Mouse (Mus musculus): Measurements from ENCODE around the gene Tspan5. TPM values are rescaled to one million over a fixed set of nuclear protein-coding genes. Genes with fewer than 3 reads are reported as not detected.
A peak's percentile ranks its signal among the peaks of the same experiment; 100 is the strongest.

Gene Tspan5
- total RNA-seq, 2 experiments from 2014 or later = 247 to 286 TPM

GRCm38 (mm10) chr3:138889769-138890295, 147.8 kb downstream of the Tspan5 start:
- intact Hi-C loops (cut with DNase I) = no loop called here
- no peak for DNase-seq (ENCODE audit: low spot score in 2 of 2)

- intact Hi-C loops (cut with DNase I) = no loop called here
- DNase-seq (ENCODE audit: low spot score in 2 of 2) = no peak
Measured at GRCm38 (mm10) chr3:138893520-138893919, 151.5 kb downstream of the Tspan5 start.

GRCm38 (mm10) chr3:138897500-138897899, 155.5 kb downstream of the Tspan5 start:
- intact Hi-C loops (cut with DNase I) = no loop called here
- DNase-seq (ENCODE audit: low spot score in 2 of 2) = no peak

GRCm38 (mm10) chr3:138898055-138898454, 156.1 kb downstream of the Tspan5 start:
- intact Hi-C loops (cut with DNase I) = no loop called here
- DNase-seq (ENCODE audit: low spot score in 2 of 2) = no peak

GRCm38 (mm10) chr3:138900571-138901141, 158.7 kb downstream of the Tspan5 start:
- intact Hi-C loops (cut with DNase I) = loop anchor here (5.0 to 10.0 kb wide), 2 partner anchors 253 to 436 kb away; no protein-coding TSS in a partner anchor
- DNase-seq (ENCODE audit: low spot score in 2 of 2) = peak in 1 of 2 experiments; percentile 60

- intact Hi-C loops (cut with DNase I) = loop anchor here (2.0 to 10.0 kb wide), 2 partner anchors 163 to 441 kb away; partner anchors contain the start of gene Tspan5
Measured at GRCm38 (mm10) chr3:138905678-138906077, 163.7 kb downstream of the Tspan5 start.

GRCm38 (mm10) chr3:138906112-138906880, 164.3 kb downstream of the Tspan5 start:
- DNase-seq (ENCODE audit: low spot score in 2 of 2) = peak; percentile 53 to 61
- intact Hi-C loops (cut with DNase I) = loop anchor here (2.0 to 10.0 kb wide), 2 partner anchors 163 to 441 kb away; partner anchors contain the start of gene Tspan5

More at GRCm38 (mm10) chr3:138905678-138906077, 163.7 kb downstream of the Tspan5 start:
- peak in 1 of 2 experiments; percentile 41 for DNase-seq (ENCODE audit: low spot score in 2 of 2)

- DNase-seq (ENCODE audit: low spot score in 2 of 2) = no peak
- intact Hi-C loops (cut with DNase I) = loop anchor here (10.0 kb wide), 1 partner anchor 445 kb away; no protein-coding TSS in a partner anchor
Measured at GRCm38 (mm10) chr3:138909313-138909712, 167.3 kb downstream of the Tspan5 start.

GRCm38 (mm10) chr3:138912504-138912903, 170.5 kb downstream of the Tspan5 start:
- intact Hi-C loops (cut with DNase I) = no loop called here
- no peak for DNase-seq (ENCODE audit: low spot score in 2 of 2)

- intact Hi-C loops (cut with DNase I) = loop anchor here (5.0 kb wide), 1 partner anchor 278 kb away; no protein-coding TSS in a partner anchor
- DNase-seq (ENCODE audit: low spot score in 2 of 2) = peak in 1 of 2 experiments; percentile 16
Measured at GRCm38 (mm10) chr3:138914626-138915288, 172.8 kb downstream of the Tspan5 start.

GRCm38 (mm10) chr3:138916591-138916990, 174.6 kb downstream of the Tspan5 start:
- intact Hi-C loops (cut with DNase I) = loop anchor here (5.0 kb wide), 1 partner anchor 276 kb away; no protein-coding TSS in a partner anchor
- no peak for DNase-seq (ENCODE audit: low spot score in 2 of 2)

GRCm38 (mm10) chr3:138917016-138917415, 175.0 kb downstream of the Tspan5 start:
- no peak for DNase-seq (ENCODE audit: low spot score in 2 of 2)
- intact Hi-C loops (cut with DNase I) = loop anchor here (5.0 kb wide), 1 partner anchor 275 kb away; no protein-coding TSS in a partner anchor

- DNase-seq (ENCODE audit: low spot score in 2 of 2) = no peak
- intact Hi-C loops (cut with DNase I) = loop anchor here (5.0 kb wide), 1 partner anchor 274 kb away; no protein-coding TSS in a partner anchor
Measured at GRCm38 (mm10) chr3:138918241-138918640, 176.2 kb downstream of the Tspan5 start.

GRCm38 (mm10) chr3:138926161-138926560, 184.2 kb downstream of the Tspan5 start:
- intact Hi-C loops (cut with DNase I) = no loop called here
- DNase-seq (ENCODE audit: low spot score in 2 of 2) = no peak

GRCm38 (mm10) chr3:138927437-138927836, 185.4 kb downstream of the Tspan5 start:
- DNase-seq (ENCODE audit: low spot score in 2 of 2) = no peak
- intact Hi-C loops (cut with DNase I) = no loop called here

GRCm38 (mm10) chr3:138936780-138937179, 194.8 kb downstream of the Tspan5 start:
- no peak for DNase-seq (ENCODE audit: low spot score in 2 of 2)
- intact Hi-C loops (cut with DNase I) = no loop called here

- DNase-seq (ENCODE audit: low spot score in 2 of 2) = no peak
- intact Hi-C loops (cut with DNase I) = no loop called here
Measured at GRCm38 (mm10) chr3:138937241-138937640, 195.2 kb downstream of the Tspan5 start.

GRCm38 (mm10) chr3:138941604-138942003, 199.6 kb downstream of the Tspan5 start:
- no peak for DNase-seq (ENCODE audit: low spot score in 2 of 2)
- intact Hi-C loops (cut with DNase I) = no loop called here

GRCm38 (mm10) chr3:138945516-138945915, 203.5 kb downstream of the Tspan5 start:
- DNase-seq (ENCODE audit: low spot score in 2 of 2) = no peak
- intact Hi-C loops (cut with DNase I) = no loop called here

- DNase-seq (ENCODE audit: low spot score in 2 of 2) = peak; percentile 55 to 61
- intact Hi-C loops (cut with DNase I) = no loop called here
Measured at GRCm38 (mm10) chr3:138949081-138949480, 207.1 kb downstream of the Tspan5 start.

Measured in left cerebral cortex, postnatal 36 days (tissue).